Mouse (Mus musculus): ENCODE results near the gene Rita1.
A peak's percentile ranks its signal among the peaks of the same experiment; 100 is the strongest.

Rita1 gene

GRCm38 (mm10) chr5:120612442-120612821, at the start of gene Rita1, which contains the start of gene Ddx54:
Gene Rita1, minus strand, starts transcription at chr5:120612589.
Gene Ddx54, plus strand, starts transcription at chr5:120612739.
- DNase-seq, result peak; percentile 98 to 99

DNA sequence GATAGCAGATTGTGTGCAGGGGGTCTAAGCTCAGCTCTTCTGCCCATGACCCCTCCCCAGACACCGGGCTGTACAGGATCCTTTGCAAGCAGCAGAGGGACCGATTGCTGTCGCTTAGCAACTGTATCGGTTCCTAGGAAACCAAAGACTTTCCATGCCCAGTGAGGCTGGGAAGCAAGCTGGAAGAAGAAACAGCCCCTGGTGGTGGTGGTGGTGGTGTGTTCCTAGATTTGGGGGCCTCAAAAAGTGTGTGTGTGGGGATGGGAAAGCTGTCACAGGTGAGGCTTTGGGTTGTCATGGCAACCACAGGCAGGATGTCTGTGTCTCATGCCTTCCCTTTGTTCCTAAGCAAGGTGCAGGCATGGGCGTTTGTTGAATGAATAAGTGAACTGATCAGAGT, 48.4 kb upstream of the Rita1 start:
- DNase-seq, result no peak

GRCm38 (mm10) chr5:120656281-120656751, 43.9 kb upstream of the Rita1 start:
- DNase-seq, result no peak

DNA sequence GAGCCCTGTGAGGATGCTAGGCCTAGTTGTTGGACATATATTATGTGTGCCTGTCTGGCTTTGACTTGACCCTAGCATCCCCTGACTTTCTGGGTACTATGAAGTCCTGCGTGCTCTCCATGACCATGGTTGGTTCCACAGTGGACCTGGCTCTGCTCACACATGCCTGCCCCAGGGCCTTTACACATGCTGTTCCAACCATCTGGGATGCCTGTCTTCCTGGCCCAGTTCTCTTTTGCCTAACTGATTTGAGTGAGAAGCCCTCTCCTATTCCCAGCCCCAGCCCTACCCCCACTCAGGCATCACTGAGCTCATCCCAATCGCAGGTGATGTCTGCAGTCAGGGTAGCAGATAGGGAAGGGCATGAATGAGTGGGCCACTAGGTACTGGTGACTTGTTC, 41.5 kb upstream of the Rita1 start:
- peak in 1 of 2 experiments; percentile 30 for DNase-seq

- DNase-seq, result peak; percentile 38 to 40
Measured at GRCm38 (mm10) chr5:120652915-120653701, 40.7 kb upstream of the Rita1 start.

DNA sequence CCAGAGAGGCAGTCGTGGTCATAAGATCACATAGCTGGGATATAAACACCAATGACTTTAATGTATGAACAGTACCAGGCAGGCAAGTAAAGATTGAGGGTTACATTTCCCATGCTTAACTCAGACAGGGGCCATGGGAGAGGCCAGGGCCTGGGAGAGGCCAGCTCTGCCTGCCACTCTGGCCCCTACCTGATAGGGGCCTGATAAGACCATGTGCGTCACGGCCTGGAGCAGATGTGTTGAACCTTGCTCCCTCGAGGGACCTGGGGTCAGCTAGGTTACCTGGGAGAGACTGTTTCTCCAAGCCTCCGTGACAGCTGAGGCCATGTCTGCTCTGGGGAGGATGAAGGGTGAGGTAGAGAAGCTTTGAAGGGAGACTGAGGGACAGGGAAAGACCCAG, 38.8 kb upstream of the Rita1 start:
- no peak for DNase-seq

GRCm38 (mm10) chr5:120649938-120650337, 37.5 kb upstream of the Rita1 start:
- DNase-seq, result no peak

DNA sequence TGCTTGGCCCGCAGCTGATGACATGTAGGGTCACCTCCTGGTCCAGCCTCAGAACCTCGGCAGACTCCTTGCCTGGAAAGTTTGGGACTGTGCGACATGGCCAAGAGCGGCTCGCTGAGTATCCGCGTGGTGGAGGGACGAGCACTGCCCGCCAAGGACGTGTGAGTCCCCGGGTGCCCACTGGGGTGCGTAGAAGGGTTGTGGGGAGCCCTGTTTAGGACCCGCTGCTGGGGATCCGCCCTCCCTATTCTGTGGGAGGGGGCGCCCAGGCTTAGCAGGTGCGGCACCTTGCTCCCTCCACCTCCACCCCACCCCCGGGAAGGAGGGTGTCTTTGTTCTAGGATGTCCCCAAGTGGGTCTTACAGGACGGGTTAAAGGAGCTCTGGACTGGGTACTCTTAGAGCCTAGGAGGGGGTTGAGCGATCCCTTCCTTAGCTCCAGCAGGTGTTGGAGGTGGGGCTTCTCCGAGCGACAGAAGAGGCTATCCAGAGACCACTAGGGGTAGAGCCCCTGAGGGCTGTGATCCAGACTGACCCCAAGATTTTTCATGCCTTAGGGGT, 37.1 kb upstream of the Rita1 start:
- peak in 1 of 2 experiments; percentile 35 for DNase-seq

GRCm38 (mm10) chr5:120648569-120649373, 36.4 kb upstream of the Rita1 start, which contains the start of gene Rasal1:
Gene Rasal1, plus strand, starts transcription at chr5:120648812.
- DNase-seq, result peak; percentile 48 to 64

- DNase-seq, result no peak
Measured at GRCm38 (mm10) chr5:120647814-120648491, 35.6 kb upstream of the Rita1 start.

DNA sequence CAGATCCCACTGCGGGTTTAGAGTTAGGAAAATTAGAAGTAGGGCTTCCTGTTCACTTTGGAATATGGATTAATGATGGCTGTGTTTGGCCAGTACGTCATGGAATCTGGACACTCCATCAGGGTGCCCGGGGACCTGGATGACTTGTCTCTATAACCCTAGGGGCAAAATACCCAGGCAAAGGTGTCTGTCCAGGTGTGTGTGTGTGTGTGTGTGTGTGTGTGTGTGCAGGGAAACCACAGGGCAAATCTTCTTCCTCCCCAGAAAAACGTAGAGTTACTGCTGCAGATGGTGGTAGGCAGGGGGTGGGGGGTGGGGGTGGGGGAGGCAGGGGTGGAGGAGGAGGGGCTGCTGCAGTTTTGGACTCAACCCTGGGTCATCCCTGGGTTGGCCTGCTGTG, 35.0 kb upstream of the Rita1 start:
- DNase-seq, result no peak

- DNase-seq, result peak in 1 of 2 experiments; percentile 46
Measured at GRCm38 (mm10) chr5:120645851-120646250, 33.5 kb upstream of the Rita1 start.

DNA sequence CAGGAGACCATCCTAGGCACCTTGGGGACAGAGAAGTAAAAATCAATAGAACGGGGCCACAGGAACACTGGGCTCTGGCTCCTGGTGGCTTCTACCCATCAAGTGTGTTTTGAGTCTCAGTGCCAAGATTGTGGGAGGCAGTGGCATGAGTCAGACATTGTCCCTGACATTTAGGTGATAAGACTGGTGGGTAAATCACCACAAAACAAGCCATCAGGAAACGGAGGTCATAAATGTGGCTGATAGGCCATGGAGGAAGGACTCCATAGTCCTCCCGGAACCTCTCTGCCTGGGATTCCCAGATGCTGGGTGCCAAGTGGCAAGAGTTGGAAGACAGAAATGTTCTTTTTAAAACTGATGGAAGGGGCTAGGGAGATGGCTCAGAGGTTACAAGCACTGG, 31.8 kb upstream of the Rita1 start:
- no peak for DNase-seq

GRCm38 (mm10) chr5:120643365-120644085, 31.1 kb upstream of the Rita1 start:
- DNase-seq, result peak; percentile 64 to 77

- DNase-seq, result no peak
Measured at GRCm38 (mm10) chr5:120640094-120640493, 27.7 kb upstream of the Rita1 start.

GRCm38 (mm10) chr5:120635633-120636032, 23.2 kb upstream of the Rita1 start:
- DNase-seq, result no peak

GRCm38 (mm10) chr5:120634860-120635259, 22.5 kb upstream of the Rita1 start:
- DNase-seq, result no peak

GRCm38 (mm10) chr5:120634131-120634530, 21.7 kb upstream of the Rita1 start, which contains the start of gene Cfap73:
Gene Cfap73, minus strand, starts transcription at chr5:120634235.
- DNase-seq, result no peak

DNA sequence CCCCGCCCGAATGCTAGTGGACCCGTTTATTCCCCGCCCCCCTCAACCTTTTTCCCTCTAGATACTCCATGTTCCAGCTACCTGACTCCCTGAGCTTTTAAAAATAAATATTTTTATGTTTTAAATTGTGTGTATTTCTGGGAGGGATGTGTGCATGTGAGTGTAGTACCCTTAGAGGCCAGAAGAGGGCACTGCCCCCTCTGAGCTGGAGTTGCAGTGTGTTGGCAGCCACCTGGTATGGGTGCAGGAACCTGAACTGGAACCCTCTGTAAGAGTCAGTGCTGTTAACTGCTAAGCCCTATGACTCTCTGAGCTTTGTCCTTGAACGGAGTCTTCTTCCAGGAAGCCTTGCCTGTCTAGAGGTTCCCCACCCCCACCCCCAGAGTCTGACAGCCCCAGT, 19.5 kb upstream of the Rita1 start:
- no peak for DNase-seq

GRCm38 (mm10) chr5:120631128-120631527, 18.7 kb upstream of the Rita1 start:
- no peak for DNase-seq

GRCm38 (mm10) chr5:120628624-120629023, 16.2 kb upstream of the Rita1 start:
- no peak for DNase-seq

All from cerebellum, postnatal 36 days (tissue).